Mouse (Mus musculus): ENCODE measurements at regions not wholly inside any gene's neighbourhood (a gene's known extent, or its start where the extent isn't known, plus 50 kb on each side); places are given as distances from the start of the nearest gene placed in this dataset.

DNA sequence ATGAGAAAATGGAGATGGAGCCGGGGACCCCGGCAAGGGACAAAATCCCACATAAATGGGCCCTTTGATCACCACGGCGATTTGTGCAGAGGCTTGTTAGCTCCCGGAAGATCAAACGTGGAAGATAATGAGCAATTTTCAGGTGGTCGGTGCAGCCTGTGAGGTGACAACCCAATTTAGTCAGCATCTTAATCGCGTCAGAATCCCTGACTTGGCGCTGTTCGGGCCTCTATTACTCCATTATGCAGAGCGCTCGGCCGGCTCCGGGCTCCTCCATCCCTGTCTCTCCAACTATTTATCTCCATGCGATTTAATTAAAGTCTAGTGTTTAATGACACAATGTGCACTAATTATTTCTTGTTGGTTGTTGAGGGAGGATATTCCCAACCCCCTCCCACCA lies 66.1 kb upstream of the Igsf21 start:
- Histone ChIP-seq H3K9me3 (ENCODE audit: control insufficient read depth, low read length) (peaks cover 76% of the 10 kb centered on the region), H3K4me3 (replicated peaks) (no peak overlapping the region), H3K4me1 (ENCODE audit: control insufficient read depth) (no peaks in the 10 kb centered on the region), H3K36me3 (ENCODE audit: control insufficient read depth) (no peaks in the 10 kb centered on the region), H3K27me3 (ENCODE audit: control insufficient read depth) (no peaks in the 10 kb centered on the region)
- TF ChIP-seq TAL1 (IDR thresholded peaks at IDR 0.05; ENCODE audit: low read length) = no peak
- TF ChIP-seq GATA1 (IDR thresholded peaks at IDR 0.05; ENCODE audit: low read length) = no peak

DNA sequence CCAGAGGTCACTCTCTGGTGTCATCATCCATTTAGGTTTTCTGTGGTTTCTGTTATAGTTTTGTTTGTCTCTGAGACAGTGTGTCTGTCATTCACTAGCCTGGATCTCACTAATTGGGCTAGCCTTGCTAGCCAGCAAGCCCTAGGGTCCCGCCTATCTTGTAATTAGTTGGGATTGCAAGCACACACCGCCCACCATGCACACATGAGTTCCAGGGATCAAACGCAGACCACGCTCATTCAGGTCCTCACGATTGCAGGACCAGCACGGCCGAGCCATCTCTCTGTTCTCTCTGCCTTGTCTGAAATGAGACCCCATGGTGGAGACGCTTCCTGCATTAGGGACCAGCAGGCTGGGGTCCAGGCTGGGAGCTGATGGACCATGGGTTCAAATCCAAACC lies 60.9 kb upstream of the Igsf21 start:
- H3K4me1 ChIP-seq (ENCODE audit: control insufficient read depth) = no peaks in the 10 kb centered on the region
- peaks cover 77% of the 10 kb centered on the region for H3K9me3 ChIP-seq (ENCODE audit: control insufficient read depth, low read length)
- no peaks in the 10 kb centered on the region for H3K27me3 ChIP-seq (ENCODE audit: control insufficient read depth)
- no peak overlapping the region for H3K4me3 ChIP-seq (replicated peaks)
- TF ChIP-seq TAL1 (IDR thresholded peaks at IDR 0.05; ENCODE audit: low read length) (no peak), GATA1 (IDR thresholded peaks at IDR 0.05; ENCODE audit: low read length) (no peak)
- no peaks in the 10 kb centered on the region for H3K36me3 ChIP-seq (ENCODE audit: control insufficient read depth)

DNA sequence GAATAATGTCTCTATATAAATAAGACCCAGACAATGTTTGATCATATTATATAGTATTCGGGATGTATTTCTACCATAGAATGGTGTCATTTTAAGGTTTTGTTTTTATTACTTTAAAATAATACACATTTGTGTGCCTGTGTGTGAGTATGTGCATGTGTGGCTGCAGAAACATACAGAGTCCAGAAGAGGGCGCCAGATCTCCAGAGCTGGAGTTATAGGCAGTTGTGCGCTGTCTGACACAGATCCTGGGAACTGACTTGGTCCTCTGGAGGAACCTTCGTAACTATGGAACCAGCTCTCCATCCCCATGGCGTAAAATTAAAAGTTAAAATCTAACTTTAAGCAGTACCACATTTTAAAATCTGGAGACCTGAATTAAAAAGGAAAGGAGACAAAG lies 58.4 kb upstream of the Igsf21 start:
- TF ChIP-seq TAL1 (IDR thresholded peaks at IDR 0.05; ENCODE audit: low read length) (no peak), GATA1 (IDR thresholded peaks at IDR 0.05; ENCODE audit: low read length) (no peak)
- H3K4me1 ChIP-seq (ENCODE audit: control insufficient read depth) = no peaks in the 10 kb centered on the region
- no peaks in the 10 kb centered on the region for H3K27me3 ChIP-seq (ENCODE audit: control insufficient read depth)
- H3K9me3 ChIP-seq (ENCODE audit: control insufficient read depth, low read length) = peaks cover 72% of the 10 kb centered on the region
- H3K4me3 ChIP-seq (replicated peaks) = no peak overlapping the region
- no peaks in the 10 kb centered on the region for H3K36me3 ChIP-seq (ENCODE audit: control insufficient read depth)

DNA sequence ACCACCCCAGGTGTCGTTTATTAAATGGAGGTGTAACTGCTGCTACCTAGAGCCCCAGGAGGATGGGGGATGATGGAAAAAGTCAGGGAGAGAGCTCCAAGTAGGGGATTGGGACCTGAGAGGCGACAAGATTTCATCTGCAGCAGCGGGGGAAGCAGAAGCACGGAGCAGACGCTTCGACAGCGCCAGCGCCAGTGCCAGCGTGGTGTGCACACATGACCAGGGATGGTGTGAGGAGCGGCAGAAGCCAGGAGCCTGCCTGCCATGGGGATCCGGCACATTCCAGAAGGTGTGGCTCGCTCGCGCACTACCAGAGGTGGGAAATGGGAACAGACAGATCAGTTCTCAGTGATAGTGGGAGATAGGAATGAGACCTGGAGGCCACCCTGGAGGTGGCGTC lies 55.1 kb upstream of the Igsf21 start:
- Histone ChIP-seq H3K4me1 (ENCODE audit: control insufficient read depth) (no peaks in the 10 kb centered on the region), H3K27me3 (ENCODE audit: control insufficient read depth) (no peaks in the 10 kb centered on the region), H3K9me3 (ENCODE audit: control insufficient read depth, low read length) (peaks cover 54% of the 10 kb centered on the region), H3K36me3 (ENCODE audit: control insufficient read depth) (no peaks in the 10 kb centered on the region), H3K4me3 (replicated peaks) (no peak overlapping the region)
- TF ChIP-seq GATA1 (IDR thresholded peaks at IDR 0.05; ENCODE audit: low read length) = no peak
- TF ChIP-seq TAL1 (IDR thresholded peaks at IDR 0.05; ENCODE audit: low read length) = no peak

DNA sequence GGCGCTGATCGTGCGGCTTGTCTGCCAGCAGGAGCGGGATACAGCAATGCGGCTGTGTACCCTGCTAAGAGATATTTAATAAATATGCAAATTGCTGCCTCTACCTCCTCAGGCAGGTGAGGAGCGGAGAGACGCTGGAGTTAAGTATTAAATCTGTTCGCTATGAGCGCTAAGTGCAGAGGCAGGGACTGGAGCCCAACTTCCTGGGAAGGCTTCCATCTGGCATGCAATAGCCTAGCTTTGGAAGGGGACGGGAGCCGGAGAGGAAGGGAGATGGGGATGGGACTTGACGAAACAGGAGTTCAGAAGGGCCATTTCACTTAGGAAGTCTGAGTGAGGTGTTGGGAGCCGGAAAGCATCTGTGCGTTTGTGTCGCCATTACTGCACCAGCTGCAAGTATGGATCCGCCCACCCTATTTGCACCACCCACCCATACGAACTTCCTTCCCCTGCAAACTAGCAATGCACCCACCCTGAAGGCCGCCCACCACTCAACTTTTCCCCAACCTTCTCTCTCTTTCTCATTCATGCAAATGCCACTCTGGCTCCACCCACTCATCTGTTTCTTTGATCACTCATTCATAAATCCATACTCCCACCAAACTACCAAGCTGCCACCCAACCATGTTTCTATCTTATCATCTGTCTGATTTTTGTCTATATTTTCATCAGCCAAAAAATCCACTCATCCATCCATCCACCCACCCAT lies 51.5 kb upstream of the Igsf21 start:
- Histone ChIP-seq H3K27me3 (ENCODE audit: control insufficient read depth) (no peaks in the 10 kb centered on the region), H3K36me3 (ENCODE audit: control insufficient read depth) (no peaks in the 10 kb centered on the region), H3K9me3 (ENCODE audit: control insufficient read depth, low read length) (peaks cover 42% of the 10 kb centered on the region), H3K4me3 (replicated peaks) (no peak overlapping the region), H3K4me1 (ENCODE audit: control insufficient read depth) (no peaks in the 10 kb centered on the region)
- TF ChIP-seq GATA1 (IDR thresholded peaks at IDR 0.05; ENCODE audit: low read length) = no peak
- no peak for TF ChIP-seq TAL1 (IDR thresholded peaks at IDR 0.05; ENCODE audit: low read length)
